Mouse (Mus musculus) small intestine, adult 2 months (tissue): ENCODE measurements around the gene Hoxc12. TPM values are rescaled to one million over a fixed set of nuclear protein-coding genes. Genes with fewer than 3 reads are reported as not detected.

Source experiments
- H3K27ac ChIP-seq: fragments of 200-500 bp; 2 replicates; pipeline ENCODE4 v1.5.1; 2012; ENCODE audit warnings: low read depth, low read length, control low read depth, inconsistent platforms; ENCODE audit not compliant: insufficient read depth
- H3K27me3 ChIP-seq: fragments of 200-500 bp; 2 replicates; pipeline ENCODE4 v1.6.1; 2012; ENCODE audit warnings: mild to moderate bottlenecking, moderate library complexity, low read length, inconsistent platforms; ENCODE audit not compliant: control insufficient read depth, insufficient read depth
- H3K36me3 ChIP-seq: fragments of 200-500 bp; 2 replicates; pipeline ENCODE4 v1.6.1; 2012; ENCODE audit warnings: mild to moderate bottlenecking, low read length, control low read depth, inconsistent platforms; ENCODE audit not compliant: control insufficient read depth, insufficient read depth
- H3K4me1 ChIP-seq: fragments of 200-500 bp; 2 replicates; pipeline ENCODE4 v1.6.1; 2012; ENCODE audit warnings: low read length, inconsistent platforms, mixed read lengths; ENCODE audit not compliant: control insufficient read depth, insufficient read depth, insufficient read length
- H3K4me3 ChIP-seq: fragments of 200-500 bp; 2 replicates; pipeline ENCODE4 v1.5.1; 2012; ENCODE audit warnings: low read depth, mild to moderate bottlenecking, control low read depth, inconsistent platforms, low read length, moderate library complexity
- CTCF ChIP-seq: fragments of 200-500 bp; IDR thresholded peaks from 2 replicates; pipeline ENCODE4 v1.5.1; 2012; ENCODE audit warnings: low read depth, mild to moderate bottlenecking, control low read depth, inconsistent platforms, low read length, moderate library complexity, mixed read lengths; ENCODE audit not compliant: insufficient replicate concordance, insufficient read length; ENCODE audit errors: extremely low read depth
- POLR2A ChIP-seq: fragments of 200-500 bp; IDR thresholded peaks from 2 replicates; pipeline ENCODE4 v1.6.1; 2012; ENCODE audit warnings: low read depth, mild to moderate bottlenecking, control low read depth, inconsistent platforms, low read length, moderate library complexity
- WGBS: fragments of 180-500 bp; shearing (Covaris S2); methylation state at CpG from one replicate; pipeline ENCODE4 v1.1.7; 2018; 5-methylcytosine and 5-hydroxymethylcytosine counted together
- polyA plus RNA-seq: library from polyadenylated mRNA; depleted of rRNA; stranded (reverse); fragments of >200 nt; gene quantifications from 2 replicates; pipeline ENCODE4 v1.2.3, GENCODE M21; 2012

The Hoxc12 gene
- polyA plus RNA-seq, 1 experiment, result not detected

DNA sequence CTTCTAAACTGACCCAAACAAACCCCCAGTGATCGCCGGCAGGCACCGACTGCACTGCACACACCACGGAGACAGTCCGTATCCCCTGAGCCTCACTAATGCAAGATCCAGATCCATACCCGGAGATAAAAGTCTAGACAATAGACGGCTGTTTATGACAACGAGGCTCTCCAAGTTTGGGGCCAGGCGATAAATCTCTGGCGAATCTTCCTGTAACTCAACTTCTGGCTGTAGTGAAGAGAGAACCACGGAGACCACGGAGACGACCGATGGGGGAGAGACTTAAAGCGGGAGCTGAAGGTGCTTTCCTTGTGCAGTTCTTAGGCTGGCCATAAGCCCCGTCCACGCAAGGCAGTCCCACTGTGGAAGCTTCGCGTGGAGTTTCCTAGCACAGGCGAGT lies 13.1 kb downstream of the Hoxc12 start:
- Histone ChIP-seq H3K4me1 (no peaks in the 10 kb centered on the region; the same call in 1 of the 2 replicates), H3K4me3 (no peak overlapping the region), H3K36me3 (no peaks in the 10 kb centered on the region), H3K27me3 (peaks cover 88% of the 10 kb centered on the region), H3K27ac (no peak overlapping the region)
- WGBS, result 4% methylated on average over 20 of the region's 20 CpGs
- TF ChIP-seq CTCF, result no peak
- no peak for TF ChIP-seq POLR2A

- Histone ChIP-seq H3K27me3 (peaks cover 90% of the 10 kb centered on the region), H3K4me1 (no peaks in the 10 kb centered on the region; the same call in 1 of the 2 replicates), H3K36me3 (no peaks in the 10 kb centered on the region), H3K27ac (no peak overlapping the region), H3K4me3 (no peak overlapping the region)
- 19% methylated on average over 2 of the region's 2 CpGs for WGBS
- TF ChIP-seq CTCF (no peak), POLR2A (no peak)
Measured at GRCm38 (mm10) chr15:102950877-102951276, 14.3 kb downstream of the Hoxc12 start.

- no peak overlapping the region for H3K27ac ChIP-seq
- H3K4me1 ChIP-seq, result no peaks in the 10 kb centered on the region; the same call in 1 of the 2 replicates
- TF ChIP-seq POLR2A (no peak), CTCF (no peak)
- H3K36me3 ChIP-seq, result no peaks in the 10 kb centered on the region
- peaks cover 93% of the 10 kb centered on the region for H3K27me3 ChIP-seq
- 11% methylated on average over 6 of the region's 6 CpGs for WGBS
- H3K4me3 ChIP-seq, result no peak overlapping the region
Measured at GRCm38 (mm10) chr15:102953561-102953960, 17.0 kb downstream of the Hoxc12 start.

DNA sequence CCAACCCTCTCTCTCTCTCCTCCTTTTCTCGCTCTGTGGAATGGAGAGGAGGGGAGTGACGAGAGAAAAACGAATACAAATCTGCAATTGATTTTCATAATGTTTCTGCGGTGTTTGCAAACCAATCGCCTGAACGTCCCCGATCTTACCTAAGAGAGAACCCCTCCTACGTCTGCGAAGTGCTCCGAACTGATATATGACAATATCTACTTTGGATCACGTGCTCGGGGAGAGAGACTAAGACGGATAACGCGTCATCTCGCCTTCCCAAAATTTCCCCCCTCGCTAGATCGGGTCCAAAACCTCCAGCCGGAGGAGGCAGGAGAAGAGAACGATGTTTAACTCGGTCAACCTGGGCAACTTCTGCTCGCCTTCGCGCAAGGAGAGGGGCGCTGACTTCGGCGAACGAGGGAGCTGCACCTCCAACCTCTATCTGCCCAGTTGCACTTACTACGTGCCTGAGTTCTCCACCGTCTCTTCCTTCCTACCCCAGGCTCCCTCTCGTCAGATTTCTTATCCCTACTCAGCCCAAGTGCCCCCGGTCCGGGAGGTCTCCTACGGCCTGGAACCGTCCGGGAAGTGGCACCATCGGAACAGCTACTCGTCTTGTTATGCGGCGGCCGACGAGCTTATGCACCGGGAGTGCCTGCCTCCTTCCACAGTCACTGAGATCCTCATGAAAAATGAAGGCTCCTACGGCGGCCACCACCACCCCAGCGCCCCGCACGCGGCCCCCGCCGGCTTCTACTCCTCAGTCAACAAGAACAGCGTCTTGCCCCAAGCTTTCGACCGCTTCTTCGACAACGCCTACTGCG lies 17.8 kb downstream of the Hoxc12 start, which contains the start of gene Hoxc11:
Hoxc11 (plus strand) TSS at position 236 of the 815 bp plus-strand sequence.
- TF ChIP-seq POLR2A (no peak), CTCF (no peak)
- Histone ChIP-seq H3K36me3 (no peaks in the 10 kb centered on the region), H3K4me1 (no peaks in the 10 kb centered on the region; the same call in 1 of the 2 replicates), H3K4me3 (no peak within 1 kb of the TSS), H3K27ac (no peak within 1 kb of the TSS), H3K27me3 (peaks cover 84% of the 10 kb centered on the region)
- WGBS, result 4% methylated on average over 57 of the region's 57 CpGs

DNA sequence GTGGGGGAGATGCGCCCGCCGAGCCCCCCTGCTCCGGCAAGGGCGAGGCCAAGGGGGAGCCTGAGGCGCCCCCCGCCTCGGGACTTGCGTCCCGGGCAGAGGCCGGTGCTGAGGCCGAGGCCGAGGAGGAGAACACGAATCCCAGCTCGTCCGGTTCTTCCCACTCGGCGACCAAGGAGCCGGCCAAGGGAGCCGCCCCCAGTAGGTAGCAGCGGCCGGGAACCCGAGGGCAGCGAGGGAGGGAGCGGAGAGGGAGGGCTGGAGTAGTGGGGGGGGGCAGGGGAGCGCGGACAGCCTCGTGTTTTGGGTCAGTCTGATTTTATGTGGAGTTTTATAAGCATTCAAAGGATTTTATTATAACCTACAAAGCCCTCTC lies 18.4 kb downstream of the Hoxc12 start:
- H3K27me3 ChIP-seq, result peaks cover 84% of the 10 kb centered on the region

GRCm38 (mm10) chr15:102955833-102956640 lies 19.5 kb downstream of the Hoxc12 start:
- no peak overlapping the region for H3K4me3 ChIP-seq
- TF ChIP-seq CTCF (no peak), POLR2A (no peak)
- H3K27me3 ChIP-seq, result peaks cover 84% of the 10 kb centered on the region
- no peaks in the 10 kb centered on the region; the same call in 1 of the 2 replicates for H3K4me1 ChIP-seq
- WGBS, result 3% methylated on average over 40 of the region's 40 CpGs
- no peaks in the 10 kb centered on the region for H3K36me3 ChIP-seq
- no peak overlapping the region for H3K27ac ChIP-seq

More for the DNA sequence above, 18.4 kb downstream of the Hoxc12 start:
- H3K4me1 ChIP-seq, result no peaks in the 10 kb centered on the region; the same call in 1 of the 2 replicates
- no peak for TF ChIP-seq CTCF
- no peak for TF ChIP-seq POLR2A
- no peaks in the 10 kb centered on the region for H3K36me3 ChIP-seq
- H3K27ac ChIP-seq, result no peak overlapping the region
- WGBS, result 2% methylated on average over 28 of the region's 28 CpGs
- no peak overlapping the region for H3K4me3 ChIP-seq

- Histone ChIP-seq H3K4me1 (no peaks in the 10 kb centered on the region; the same call in 1 of the 2 replicates), H3K4me3 (no peak overlapping the region), H3K27me3 (peaks cover 85% of the 10 kb centered on the region), H3K36me3 (no peaks in the 10 kb centered on the region), H3K27ac (no peak overlapping the region)
- WGBS, result 6% methylated on average over 12 of the region's 12 CpGs
- no peak for TF ChIP-seq POLR2A
Measured at GRCm38 (mm10) chr15:102956906-102957305, 20.3 kb downstream of the Hoxc12 start.
